Mouse (Mus musculus) liver, embryonic 12.5 days (tissue): ENCODE measurements around the gene Nutm1. TPM values are rescaled to one million over a fixed set of nuclear protein-coding genes. Genes with fewer than 3 reads are reported as not detected.

Experiments
- ATAC-seq: fragments of 200-750 bp; cut with Nextera tagmentation; 2 replicates; pipeline ENCODE4 v1.8.0; 2017; ENCODE audit warnings: moderate number of reproducible peaks, mild to moderate bottlenecking, moderate library complexity
- H3K27ac ChIP-seq: fragments of 300-500 bp; sonication (generic); 2 replicates; pipeline ENCODE4 v1.5.1; 2016; ENCODE audit warnings: mild to moderate bottlenecking
- H3K27me3 ChIP-seq: fragments of 300-500 bp; sonication (generic); replicated peaks from 2 replicates; pipeline ENCODE4 v1.6.1; 2016; ENCODE audit warnings: mild to moderate bottlenecking, moderate library complexity
- H3K36me3 ChIP-seq: fragments of 300-500 bp; sonication (generic); 2 replicates; pipeline ENCODE4 v1.6.1; 2016; ENCODE audit warnings: mild to moderate bottlenecking, moderate library complexity
- H3K4me1 ChIP-seq: fragments of 300-500 bp; sonication (generic); 2 replicates; pipeline ENCODE4 v1.6.1; 2016
- H3K4me2 ChIP-seq: fragments of 300-500 bp; sonication (generic); 2 replicates; pipeline ENCODE4 v1.6.1; 2016; ENCODE audit warnings: mild to moderate bottlenecking, moderate library complexity
- H3K4me3 ChIP-seq: fragments of 300-500 bp; sonication (generic); 2 replicates; pipeline ENCODE4 v1.5.1; 2016; ENCODE audit warnings: mild to moderate bottlenecking, moderate library complexity
- H3K9ac ChIP-seq: fragments of 300-500 bp; sonication (generic); 2 replicates; pipeline ENCODE4 v1.6.1; 2016; ENCODE audit warnings: mild to moderate bottlenecking, moderate library complexity
- H3K9me3 ChIP-seq: fragments of 300-500 bp; sonication (generic); replicated peaks from 2 replicates; pipeline ENCODE4 v1.6.1; 2016; ENCODE audit warnings: mild to moderate bottlenecking, moderate library complexity
- WGBS: fragments of 180-500 bp; shearing (Covaris S2); methylation state at CpG from one replicate; pipeline ENCODE4 v1.1.7; 2016; ENCODE audit not compliant: insufficient replicate concordance; 5-methylcytosine and 5-hydroxymethylcytosine counted together
- polyA plus RNA-seq: library from polyadenylated mRNA; unstranded; fragments of >200 nt; fragmentation: Nextera tagmentation; extraction: Ambion mirVana; gene quantifications from 2 replicates; pipeline ENCODE4 v1.2.1, GENCODE M21; 2016

Gene Nutm1
- polyA plus RNA-seq, 1 experiment from 2014 or later = not detected

DNA sequence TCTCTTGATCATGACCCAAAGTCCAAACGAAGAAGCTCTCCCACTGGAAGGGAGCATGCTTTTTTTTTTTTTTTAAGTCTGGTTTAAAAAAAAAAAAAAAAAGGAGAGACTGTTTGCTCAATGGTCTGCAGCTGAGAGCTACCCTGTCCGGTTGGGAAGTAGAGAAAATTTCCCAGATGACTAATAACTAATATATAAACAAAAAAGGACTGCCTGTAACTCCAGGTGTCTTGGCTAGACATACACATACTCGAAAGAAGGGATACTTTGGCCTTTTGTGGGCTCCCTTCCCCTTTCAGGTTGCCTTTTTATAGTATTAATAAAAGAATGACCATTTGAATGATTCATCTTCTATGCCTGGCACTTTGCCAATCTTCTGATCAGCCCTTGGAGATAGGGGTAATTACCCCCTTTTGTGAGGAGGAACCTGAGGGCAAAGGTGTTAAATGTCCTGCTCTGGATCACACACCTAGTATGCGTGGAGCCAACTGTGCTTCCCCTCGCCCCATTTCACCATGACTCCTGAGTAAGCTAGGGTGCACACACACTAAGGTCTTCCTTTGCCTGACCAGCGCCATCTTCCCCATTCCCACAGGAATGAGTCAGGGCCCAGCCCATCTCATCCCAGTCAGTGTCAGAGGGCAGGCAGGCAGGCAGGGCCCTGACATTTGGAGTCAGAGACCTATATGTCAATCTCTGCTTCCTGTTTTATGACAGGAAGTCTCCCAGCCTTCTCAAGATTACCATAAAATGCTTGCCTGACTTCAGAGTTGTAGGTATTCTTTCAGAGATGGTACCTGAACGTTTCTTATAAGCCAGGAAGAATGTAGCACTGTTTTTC lies 4.2 kb downstream of the Nutm1 start:
- WGBS = 49% methylated on average over 7 of the region's 7 CpGs
- Histone ChIP-seq H3K27me3 (peaks cover 6% of the 10 kb centered on the region; the same call in 1 of the 2 replicates), H3K27ac (no peak overlapping the region), H3K9ac (no peak overlapping the region), H3K4me1 (no peaks in the 10 kb centered on the region), H3K9me3 (no peaks in the 10 kb centered on the region), H3K4me3 (no peak overlapping the region), H3K4me2 (no peak overlapping the region), H3K36me3 (no peaks in the 10 kb centered on the region)
- no peak for ATAC-seq

DNA sequence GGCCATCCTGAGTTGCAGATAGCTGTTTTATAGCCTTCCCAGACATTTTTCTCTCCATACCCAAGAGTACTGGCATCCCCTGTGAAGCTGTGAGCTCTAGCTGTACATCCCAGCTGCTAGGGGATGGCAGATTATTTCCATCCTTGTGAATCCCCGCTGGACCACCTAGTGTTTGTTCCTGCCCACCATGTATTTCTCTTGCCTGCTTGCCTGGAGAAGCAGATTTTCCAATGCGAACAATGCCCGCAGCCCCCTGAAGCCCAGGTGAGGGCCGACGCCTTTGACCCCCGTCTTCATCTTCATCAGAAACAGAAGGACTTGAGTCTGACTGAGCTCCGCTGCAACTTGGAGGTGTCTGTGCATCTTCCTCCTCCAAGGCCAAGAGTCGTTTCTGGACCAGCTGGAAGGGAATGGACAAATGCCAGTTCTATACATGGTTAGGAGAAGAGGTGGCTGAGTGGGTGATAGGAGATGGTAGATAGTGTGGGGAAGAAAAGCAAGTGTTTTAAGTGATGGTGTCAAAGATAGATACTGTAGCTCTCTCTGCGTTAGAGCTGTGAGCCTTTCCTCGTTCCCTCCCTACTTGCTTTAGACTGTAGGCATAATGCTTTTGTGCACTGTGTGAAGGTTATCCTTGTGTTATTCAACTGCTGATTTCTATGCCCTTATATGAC lies 9.2 kb downstream of the Nutm1 start:
- Histone ChIP-seq H3K4me3 (no peak overlapping the region), H3K4me1 (no peaks in the 10 kb centered on the region), H3K36me3 (peaks cover 6% of the 10 kb centered on the region; the same call in 1 of the 2 replicates), H3K9me3 (no peaks in the 10 kb centered on the region), H3K9ac (no peak overlapping the region), H3K27ac (no peak overlapping the region), H3K27me3 (peaks cover 6% of the 10 kb centered on the region; the same call in 1 of the 2 replicates), H3K4me2 (no peak overlapping the region)
- ATAC-seq = no peak
- 79% methylated on average over 10 of the region's 10 CpGs for WGBS

DNA sequence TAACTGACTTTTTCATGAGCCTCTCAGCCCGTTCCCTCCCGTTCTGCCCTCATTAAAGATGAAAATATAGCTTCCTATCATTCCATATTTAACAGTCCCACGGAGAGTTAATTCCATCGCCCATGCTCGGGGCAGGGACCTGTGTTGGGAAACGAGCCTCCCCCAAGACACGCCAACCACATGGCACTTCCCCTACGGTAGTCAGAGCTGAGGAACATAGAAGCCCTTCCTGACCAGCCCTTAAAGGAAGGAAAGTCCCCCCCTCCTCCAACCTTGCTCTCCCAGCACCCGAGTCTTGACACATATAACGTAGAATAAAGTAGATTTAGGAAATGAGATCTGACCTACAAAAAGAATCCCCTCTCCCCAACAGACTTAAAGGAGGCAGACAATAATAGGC lies 11.8 kb downstream of the Nutm1 start:
- WGBS = 54% methylated on average over 10 of the region's 10 CpGs
- no peak for ATAC-seq

DNA sequence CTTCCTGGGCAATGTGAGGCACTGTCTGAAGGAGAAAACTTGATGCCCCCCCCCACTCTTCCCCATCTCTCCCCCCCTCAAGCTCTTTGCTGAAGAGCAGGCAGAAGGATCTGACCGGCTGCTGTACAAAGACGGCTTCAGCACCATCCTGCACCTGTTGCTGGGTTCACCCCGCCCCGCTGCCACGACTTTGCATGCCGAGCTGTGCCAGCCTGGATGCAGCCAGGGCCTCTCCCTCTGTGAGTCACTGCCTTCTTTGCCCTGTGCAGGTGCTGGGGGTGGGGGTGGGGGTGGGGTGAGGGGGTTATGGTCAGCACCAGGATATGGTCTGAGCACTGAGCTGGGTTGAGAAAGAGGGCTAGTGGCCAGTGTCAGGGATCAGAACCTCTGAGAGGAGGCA lies 12.9 kb downstream of the Nutm1 start:
- Histone ChIP-seq H3K27ac (no peak overlapping the region), H3K36me3 (peaks cover 6% of the 10 kb centered on the region; the same call in 1 of the 2 replicates), H3K4me1 (no peaks in the 10 kb centered on the region), H3K27me3 (no peaks in the 10 kb centered on the region), H3K9ac (no peak overlapping the region), H3K4me3 (no peak overlapping the region), H3K4me2 (no peak overlapping the region), H3K9me3 (no peaks in the 10 kb centered on the region)
- 85% methylated on average over 6 of the region's 6 CpGs for WGBS
- ATAC-seq = no peak

More for the DNA sequence above, 11.8 kb downstream of the Nutm1 start:
- Histone ChIP-seq H3K9me3 (no peaks in the 10 kb centered on the region), H3K4me2 (no peak overlapping the region), H3K4me1 (no peaks in the 10 kb centered on the region), H3K36me3 (peaks cover 6% of the 10 kb centered on the region; the same call in 1 of the 2 replicates), H3K27ac (no peak overlapping the region), H3K4me3 (no peak overlapping the region), H3K27me3 (no peaks in the 10 kb centered on the region), H3K9ac (no peak overlapping the region)

DNA sequence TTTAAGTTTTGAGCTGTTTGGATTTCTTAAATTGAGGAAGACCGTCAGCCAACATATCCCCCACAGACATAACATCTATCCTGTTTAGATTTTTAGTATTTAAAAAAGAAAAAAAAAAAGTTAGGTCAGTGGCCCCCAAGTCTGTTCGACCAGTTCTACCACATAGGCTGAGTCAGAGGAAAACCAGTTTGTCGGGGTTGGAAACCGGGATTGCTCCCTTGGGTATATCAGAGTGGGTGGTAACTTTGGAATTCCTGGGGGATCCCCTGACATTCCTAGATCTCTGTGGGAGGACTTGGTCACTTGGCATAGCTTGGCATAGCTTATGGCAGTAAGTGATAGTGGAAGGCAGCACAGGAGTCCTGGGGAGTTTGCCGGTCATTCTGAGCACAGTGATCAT lies 13.8 kb downstream of the Nutm1 start:
- no peak for ATAC-seq
- Histone ChIP-seq H3K4me1 (peaks cover 4% of the 10 kb centered on the region), H3K4me3 (no peak overlapping the region), H3K9ac (no peak overlapping the region), H3K36me3 (peaks cover 6% of the 10 kb centered on the region; the same call in 1 of the 2 replicates), H3K27ac (no peak overlapping the region), H3K4me2 (no peak overlapping the region), H3K27me3 (no peaks in the 10 kb centered on the region; the same call in 1 of the 2 replicates), H3K9me3 (no peaks in the 10 kb centered on the region)
- WGBS = 85% methylated on average over 5 of the region's 5 CpGs

DNA sequence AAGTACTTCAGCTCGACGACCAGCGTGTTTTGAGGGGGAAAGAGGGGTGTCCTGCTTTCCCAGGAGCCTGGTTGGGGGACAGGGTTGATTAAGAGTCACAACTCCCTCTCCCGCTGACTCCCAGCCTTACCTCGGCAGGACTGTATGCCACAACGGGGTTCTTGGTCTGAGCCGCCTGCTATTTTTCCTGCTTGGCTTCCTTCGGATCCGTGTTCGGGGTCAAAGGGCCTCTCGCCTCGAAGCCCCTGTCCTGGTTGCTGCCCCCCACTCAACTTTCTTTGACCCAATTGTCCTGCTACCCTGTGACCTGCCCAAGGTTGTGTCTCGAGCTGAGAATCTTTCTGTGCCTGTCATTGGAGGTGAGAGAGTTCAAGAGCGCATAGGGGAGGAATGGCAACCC lies 17.3 kb downstream of the Nutm1 start:
- Histone ChIP-seq H3K36me3 (peaks cover 6% of the 10 kb centered on the region; the same call in 1 of the 2 replicates), H3K4me2 (no peak overlapping the region), H3K9ac (no peak overlapping the region), H3K27ac (no peak overlapping the region), H3K27me3 (no peaks in the 10 kb centered on the region; the same call in 1 of the 2 replicates), H3K4me3 (no peak overlapping the region), H3K9me3 (no peaks in the 10 kb centered on the region), H3K4me1 (peaks cover 23% of the 10 kb centered on the region)
- WGBS = 82% methylated on average over 14 of the region's 14 CpGs
- no peak for ATAC-seq

DNA sequence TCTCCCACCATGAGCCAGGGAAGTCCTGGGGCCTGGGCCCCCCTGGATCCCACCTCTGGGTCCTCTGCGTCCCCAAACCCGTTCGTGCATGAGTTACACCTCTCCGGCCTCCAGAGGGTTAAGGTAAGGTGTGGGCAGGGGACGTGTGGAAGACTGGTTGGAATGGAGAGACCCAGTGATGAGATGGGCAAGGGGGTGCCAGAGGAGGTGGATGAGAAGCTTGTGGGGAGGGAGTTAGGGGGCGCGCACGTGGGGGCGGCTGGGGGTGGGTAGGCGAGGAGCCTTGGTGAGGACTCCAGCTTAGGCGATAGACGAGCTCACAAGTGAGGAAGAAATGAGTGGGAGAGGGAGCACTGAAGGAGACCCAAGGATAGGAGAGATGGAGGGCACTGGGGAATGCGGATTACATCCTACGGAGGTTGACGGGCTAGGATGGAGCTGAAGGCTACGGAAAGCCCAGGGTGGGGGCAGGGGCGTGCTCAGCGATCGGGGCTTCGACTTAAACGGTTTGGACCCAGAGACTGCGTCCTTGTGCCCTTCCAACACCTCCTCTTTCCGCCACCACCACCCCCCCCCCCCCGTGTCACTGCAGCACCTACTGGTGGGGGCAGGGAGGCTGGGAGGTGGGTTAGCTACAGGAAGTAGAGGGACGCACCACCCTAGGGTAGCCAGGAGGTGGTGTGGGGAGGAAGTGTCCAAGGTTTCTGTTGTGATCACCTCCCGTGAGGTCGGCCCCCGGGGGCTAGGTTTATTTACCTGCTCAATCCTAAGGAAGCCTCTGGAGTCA lies 19.0 kb downstream of the Nutm1 start:
- WGBS = under 1% methylated on average over 28 of the region's 28 CpGs
- Histone ChIP-seq H3K9me3 (no peaks in the 10 kb centered on the region), H3K4me1 (peaks cover 23% of the 10 kb centered on the region), H3K4me3 (peak overlapping the region; percentile 91), H3K27ac (peak overlapping the region; percentile 88; the same call in 1 of the 2 replicates), H3K9ac (peak overlapping the region; percentile 87), H3K27me3 (no peaks in the 10 kb centered on the region; the same call in 1 of the 2 replicates), H3K36me3 (no peaks in the 10 kb centered on the region), H3K4me2 (peak overlapping the region; percentile 99)
- ATAC-seq = peak; percentile 25

DNA sequence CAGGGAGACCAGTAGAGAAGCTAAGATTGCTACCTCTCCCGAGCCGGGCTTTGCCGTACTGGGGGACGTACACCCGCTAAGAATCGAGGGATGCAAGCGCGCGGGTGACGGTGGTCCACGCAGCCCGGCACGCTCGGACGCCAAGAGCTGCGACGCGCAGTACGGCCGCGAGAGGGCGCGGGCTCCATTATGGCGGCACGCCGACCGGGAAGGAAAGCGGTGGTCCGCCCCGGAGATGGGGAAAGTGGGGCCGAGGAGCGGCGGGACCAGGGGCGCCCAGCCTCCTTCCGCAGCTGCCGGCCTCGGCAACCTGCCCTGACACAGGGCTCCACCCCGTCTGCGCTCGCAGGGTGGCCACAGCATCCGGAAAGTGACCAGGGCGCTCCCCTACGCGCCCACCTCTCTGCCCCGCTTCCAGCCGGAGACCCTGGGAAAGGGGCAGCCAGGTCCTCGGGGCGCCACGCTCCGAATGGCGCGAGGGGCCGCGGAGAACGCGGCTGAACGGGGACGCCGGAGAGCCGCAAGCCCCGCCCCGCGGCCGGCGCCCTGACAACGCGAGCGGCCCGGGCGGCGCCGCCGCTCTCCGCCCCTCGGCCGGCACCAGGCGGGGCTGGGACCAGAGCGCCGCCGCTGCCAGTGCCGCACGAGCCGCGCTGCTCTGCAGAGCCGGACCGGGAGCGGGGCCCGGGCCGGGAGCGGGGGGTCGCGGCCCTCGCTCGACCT lies 19.7 kb downstream of the Nutm1 start, which contains the start of gene Lpcat4:
Gene Lpcat4, plus strand, starts transcription at position 257 of the 723 bp plus-strand sequence.
- ATAC-seq = peak; percentile 91
- H3K4me3 ChIP-seq = peak within 1 kb of the TSS; percentile 91
- H3K27me3 ChIP-seq = no peaks in the 10 kb centered on the region; the same call in 1 of the 2 replicates
- WGBS = under 1% methylated on average over 83 of the region's 94 CpGs
- H3K27ac ChIP-seq = peak within 1 kb of the TSS; percentile 88
- no peaks in the 10 kb centered on the region for H3K36me3 ChIP-seq
- peak within 1 kb of the TSS; percentile 87 for H3K9ac ChIP-seq
- peak within 1 kb of the TSS; percentile 99 for H3K4me2 ChIP-seq
- H3K9me3 ChIP-seq = no peaks in the 10 kb centered on the region
- H3K4me1 ChIP-seq = peaks cover 23% of the 10 kb centered on the region

DNA sequence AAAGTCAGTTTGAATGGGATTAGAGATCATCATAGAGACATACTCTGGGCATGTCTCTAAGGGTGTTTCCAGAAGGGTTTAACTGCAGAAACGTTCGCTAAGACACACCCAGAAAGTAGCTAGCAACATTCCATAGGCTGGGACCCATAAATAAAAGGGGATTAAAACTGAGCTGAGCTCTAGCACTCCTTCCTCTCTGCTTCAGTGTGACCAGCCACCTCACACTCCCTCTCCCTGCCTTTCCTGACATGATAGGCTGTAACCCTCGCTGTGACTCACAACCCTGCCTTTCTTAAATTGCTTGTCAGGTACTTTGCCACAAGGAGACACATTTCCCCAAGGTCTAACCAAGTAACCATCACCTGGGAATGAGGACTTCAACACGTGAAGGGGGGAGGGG lies 21.1 kb downstream of the Nutm1 start:
- Histone ChIP-seq H3K9me3 (no peaks in the 10 kb centered on the region), H3K36me3 (no peaks in the 10 kb centered on the region), H3K27me3 (no peaks in the 10 kb centered on the region; the same call in 1 of the 2 replicates), H3K27ac (no peak overlapping the region), H3K4me2 (no peak overlapping the region), H3K9ac (no peak overlapping the region), H3K4me3 (no peak overlapping the region), H3K4me1 (peaks cover 23% of the 10 kb centered on the region)
- no peak for ATAC-seq
- WGBS = 11% methylated on average over 4 of the region's 4 CpGs

DNA sequence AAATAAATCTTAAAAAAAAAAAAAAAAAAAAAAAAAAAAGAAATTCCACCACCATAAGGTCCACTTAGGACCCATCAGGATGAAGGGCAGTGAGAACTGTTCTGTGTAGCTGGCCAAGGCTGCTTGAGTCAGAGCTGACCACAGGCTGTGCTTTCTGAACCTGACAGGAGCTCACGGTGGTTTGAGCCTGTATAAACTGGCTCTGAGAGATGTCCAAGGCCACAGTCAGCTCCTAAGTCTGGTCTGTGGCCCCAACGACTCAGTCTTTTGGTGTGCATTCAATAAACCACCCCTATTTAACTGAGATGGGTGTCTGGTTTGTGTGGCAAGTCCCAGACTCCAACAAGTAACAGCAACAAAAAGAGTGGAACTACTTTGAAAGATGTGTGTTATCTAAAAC lies 22.5 kb downstream of the Nutm1 start:
- Histone ChIP-seq H3K9me3 (no peaks in the 10 kb centered on the region), H3K9ac (no peak overlapping the region), H3K4me1 (peaks cover 23% of the 10 kb centered on the region), H3K4me2 (no peak overlapping the region), H3K36me3 (no peaks in the 10 kb centered on the region), H3K4me3 (no peak overlapping the region), H3K27me3 (no peaks in the 10 kb centered on the region; the same call in 1 of the 2 replicates), H3K27ac (no peak overlapping the region)
- no peak for ATAC-seq
- WGBS = 69% methylated on average over 2 of the region's 2 CpGs

DNA sequence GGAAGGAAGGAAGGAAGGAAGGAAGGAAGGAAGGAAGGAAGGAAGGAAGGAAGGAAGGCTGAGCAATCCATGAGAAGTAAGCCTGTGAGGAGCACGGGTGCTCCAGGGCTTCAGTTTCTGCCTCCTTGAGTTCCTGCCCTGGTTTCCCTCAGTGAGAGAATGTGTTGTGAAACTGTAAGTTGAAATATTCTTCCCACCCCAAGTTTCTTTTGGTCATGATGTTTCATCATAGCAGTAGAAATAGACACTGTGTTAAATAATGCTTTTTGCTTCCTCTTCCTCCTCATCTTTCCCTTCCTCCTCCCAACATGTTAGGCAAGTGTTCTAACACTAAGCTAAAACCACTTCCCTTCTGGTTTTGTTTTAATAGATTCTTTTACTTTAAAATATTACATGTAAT lies 26.5 kb downstream of the Nutm1 start:
- no peak overlapping the region for H3K4me3 ChIP-seq
- no peaks in the 10 kb centered on the region for H3K36me3 ChIP-seq
- H3K4me2 ChIP-seq = no peak overlapping the region
- no peaks in the 10 kb centered on the region for H3K27me3 ChIP-seq
- ATAC-seq = no peak
- H3K4me1 ChIP-seq = no peaks in the 10 kb centered on the region
- no peaks in the 10 kb centered on the region for H3K9me3 ChIP-seq
- H3K27ac ChIP-seq = no peak overlapping the region
- H3K9ac ChIP-seq = no peak overlapping the region
- 28% methylated on average over 1 of the region's 1 CpGs for WGBS
